Mouse (Mus musculus): ENCODE data around the gene Ssxb6. TPM values are rescaled to one million over a fixed set of nuclear protein-coding genes. Genes with fewer than 3 reads are reported as not detected.
"Not testable (repeated sequence)": the region's sequence is repeated elsewhere in the genome, so short reads cannot be mapped to it uniquely, and the experiment has no call there.

The Ssxb6 gene
- not detected in 2 replicates for polyA plus RNA-seq (2014; fragmentation: Nextera tagmentation; extraction: Ambion mirVana)

- not testable (repeated sequence) for H3K27ac ChIP-seq (replicated peaks; ENCODE audit: low read depth, low read length); ATAC-seq (ENCODE audit: low read depth); H3K36me3 ChIP-seq (ENCODE audit: control insufficient read depth, insufficient read depth, low read length); H3K4me3 ChIP-seq (ENCODE audit: low read depth, low read length); H3K9me3 ChIP-seq (ENCODE audit: control insufficient read depth, low read length); H3K4me1 ChIP-seq (ENCODE audit: control insufficient read depth, insufficient read depth, low read length); H3K27me3 ChIP-seq (replicated peaks; ENCODE audit: control insufficient read depth, insufficient read depth, low read length); DNase-seq (ENCODE audit: low spot score); H3K4me2 ChIP-seq (ENCODE audit: low read depth, low read length); H3K9ac ChIP-seq (ENCODE audit: low read depth, low read length)
- WGBS = 64% methylated on average over 4 of the region's 4 CpGs
Observed at GRCm38 (mm10) chrX:8548155-8548554, at the start of gene Ssxb6. TSS of gene Ssxb6 (minus strand) at chrX:8548255.

- not testable (repeated sequence) for H3K27me3 ChIP-seq (replicated peaks; ENCODE audit: control insufficient read depth, insufficient read depth, low read length); H3K4me2 ChIP-seq (ENCODE audit: low read depth, low read length); H3K36me3 ChIP-seq (ENCODE audit: control insufficient read depth, insufficient read depth, low read length); ATAC-seq (ENCODE audit: low read depth); H3K4me1 ChIP-seq (ENCODE audit: control insufficient read depth, insufficient read depth, low read length); DNase-seq (ENCODE audit: low spot score); H3K4me3 ChIP-seq (ENCODE audit: low read depth, low read length); H3K9me3 ChIP-seq (ENCODE audit: control insufficient read depth, low read length); H3K9ac ChIP-seq (ENCODE audit: low read depth, low read length); H3K27ac ChIP-seq (replicated peaks; ENCODE audit: low read depth, low read length)
- 14% methylated on average over 1 of the region's 1 CpGs for WGBS
Observed at GRCm38 (mm10) chrX:8591716-8592115, 43.7 kb upstream of the Ssxb6 start, which contains the start of gene Ssxb3. TSS of gene Ssxb3 (minus strand) at chrX:8591816.

GRCm38 (mm10) chrX:8524854-8525253 is 23.2 kb downstream of the Ssxb6 start, which contains the start of gene Gm14459:
TSS of gene Gm14459 (minus strand) at chrX:8524954.
- Histone ChIP-seq H3K27me3 (replicated peaks; ENCODE audit: control insufficient read depth, insufficient read depth, low read length) (no peaks in the 10 kb centered on the region), H3K4me2 (ENCODE audit: low read depth, low read length) (no peak within 1 kb of the TSS), H3K9me3 (ENCODE audit: control insufficient read depth, low read length) (no peaks in the 10 kb centered on the region), H3K36me3 (ENCODE audit: control insufficient read depth, insufficient read depth, low read length) (no peaks in the 10 kb centered on the region), H3K4me1 (ENCODE audit: control insufficient read depth, insufficient read depth, low read length) (no peaks in the 10 kb centered on the region), H3K9ac (ENCODE audit: low read depth, low read length) (no peak within 1 kb of the TSS), H3K4me3 (ENCODE audit: low read depth, low read length) (no peak within 1 kb of the TSS), H3K27ac (replicated peaks; ENCODE audit: low read depth, low read length) (no peak within 1 kb of the TSS)
- no peak for ATAC-seq (ENCODE audit: low read depth)
- DNase-seq (ENCODE audit: low spot score) = no peak
- 86% methylated on average over 2 of the region's 2 CpGs for WGBS

Other genes starting within 250 kb of the Ssxb6 start
- not detected in 2 replicates for gene Ssxb10, start 220.8 kb downstream of the Ssxb6 start, polyA plus RNA-seq (2014; fragmentation: Nextera tagmentation; extraction: Ambion mirVana)
- gene Ssxb9, start 181.3 kb downstream of the Ssxb6 start, polyA plus RNA-seq (2014; fragmentation: Nextera tagmentation; extraction: Ambion mirVana) = not detected in 2 replicates
- gene Ssxb1, start 134.9 kb downstream of the Ssxb6 start, polyA plus RNA-seq (2014; fragmentation: Nextera tagmentation; extraction: Ambion mirVana) = not detected in 2 replicates
- gene Ssxb2, start 86.5 kb downstream of the Ssxb6 start, polyA plus RNA-seq (2014; fragmentation: Nextera tagmentation; extraction: Ambion mirVana) = not detected in 2 replicates
- gene Gm14459, start 23.3 kb downstream of the Ssxb6 start, polyA plus RNA-seq (2014; fragmentation: Nextera tagmentation; extraction: Ambion mirVana) = not detected in 2 replicates
- gene Ssxb3, start 43.6 kb upstream of the Ssxb6 start, polyA plus RNA-seq (2014; fragmentation: Nextera tagmentation; extraction: Ambion mirVana) = not detected in 2 replicates
- gene Ssxb8, start 142.6 kb upstream of the Ssxb6 start, polyA plus RNA-seq (2014; fragmentation: Nextera tagmentation; extraction: Ambion mirVana) = not detected in 2 replicates
- gene Ssx9, start 200.2 kb upstream of the Ssxb6 start, polyA plus RNA-seq (2014; fragmentation: Nextera tagmentation; extraction: Ambion mirVana) = not detected in 2 replicates

All from embryonic facial prominence, embryonic 14.5 days (tissue).